Mouse (Mus musculus) embryonic facial prominence, embryonic 12.5 days (tissue): Measurements from ENCODE around the gene Coil. TPM values are rescaled to one million over a fixed set of nuclear protein-coding genes. Genes with fewer than 3 reads are reported as not detected.
A peak's percentile ranks its signal among the peaks of the same experiment; 100 is the strongest.

Experiments used
- ATAC-seq: fragments of 200-750 bp; cut with Nextera tagmentation; 2 replicates; pipeline ENCODE4 v1.8.0; 2017; ENCODE audit not compliant: insufficient number of reproducible peaks, insufficient read depth, low FRiP score, low TSS enrichment
- H3K27ac ChIP-seq: fragments of 300-500 bp; sonication (generic); 2 replicates; pipeline ENCODE4 v1.5.1; 2016; ENCODE audit warnings: mild to moderate bottlenecking
- H3K27me3 ChIP-seq: fragments of 300-500 bp; sonication (generic); 2 replicates; pipeline ENCODE4 v1.6.1; 2016; ENCODE audit warnings: mild to moderate bottlenecking, moderate library complexity
- H3K36me3 ChIP-seq: fragments of 300-500 bp; sonication (generic); 2 replicates; pipeline ENCODE4 v1.6.1; 2016; ENCODE audit warnings: mild to moderate bottlenecking
- H3K4me1 ChIP-seq: fragments of 300-500 bp; sonication (generic); 2 replicates; pipeline ENCODE4 v1.6.1; 2016
- H3K4me2 ChIP-seq: fragments of 300-500 bp; sonication (generic); replicated peaks from 2 replicates; pipeline ENCODE4 v1.6.1; 2016; ENCODE audit warnings: mild to moderate bottlenecking, moderate library complexity
- H3K4me3 ChIP-seq: fragments of 300-500 bp; sonication (generic); 2 replicates; pipeline ENCODE4 v1.5.1; 2016; ENCODE audit warnings: mild to moderate bottlenecking
- H3K9ac ChIP-seq: fragments of 300-500 bp; sonication (generic); 2 replicates; pipeline ENCODE4 v1.6.1; 2016; ENCODE audit warnings: mild to moderate bottlenecking, moderate library complexity
- H3K9me3 ChIP-seq: fragments of 300-500 bp; sonication (generic); 2 replicates; pipeline ENCODE4 v1.6.1; 2016; ENCODE audit warnings: mild to moderate bottlenecking, moderate library complexity
- WGBS: fragments of 180-500 bp; shearing (Covaris S2); methylation state at CpG from one replicate; pipeline ENCODE4 v1.1.7; 2016; 5-methylcytosine and 5-hydroxymethylcytosine counted together
- polyA plus RNA-seq: library from polyadenylated mRNA; unstranded; fragments of >200 nt; fragmentation: Nextera tagmentation; extraction: Ambion mirVana; gene quantifications from 2 replicates; pipeline ENCODE4 v1.2.1, GENCODE M21; 2016

Coil gene
- polyA plus RNA-seq, 1 experiment from 2014 or later, result 33.8 TPM

- Histone ChIP-seq H3K9ac (peak within 1 kb of the TSS; percentile 37; the same call in 1 of the 2 replicates), H3K9me3 (no peaks in the 10 kb centered on the region), H3K4me3 (peak within 1 kb of the TSS; percentile 44), H3K27ac (no peak within 1 kb of the TSS), H3K4me2 (peak within 1 kb of the TSS; percentile 60), H3K27me3 (peaks cover 23% of the 10 kb centered on the region), H3K36me3 (no peaks in the 10 kb centered on the region), H3K4me1 (0 out of 2 replicates have a peak, but pooled peaks cover 5% of the 10 kb centered on the region)
- ATAC-seq, result no peak; the same call in 1 of the 2 replicates
- WGBS, result 3% methylated on average over 48 of the region's 48 CpGs
These were observed 29.1 kb downstream of the Coil start, which contains the start of gene Trim25 for GRCm38 (mm10) chr11:88998974-88999722. Trim25 (plus strand) TSS chr11:88999376.

DNA sequence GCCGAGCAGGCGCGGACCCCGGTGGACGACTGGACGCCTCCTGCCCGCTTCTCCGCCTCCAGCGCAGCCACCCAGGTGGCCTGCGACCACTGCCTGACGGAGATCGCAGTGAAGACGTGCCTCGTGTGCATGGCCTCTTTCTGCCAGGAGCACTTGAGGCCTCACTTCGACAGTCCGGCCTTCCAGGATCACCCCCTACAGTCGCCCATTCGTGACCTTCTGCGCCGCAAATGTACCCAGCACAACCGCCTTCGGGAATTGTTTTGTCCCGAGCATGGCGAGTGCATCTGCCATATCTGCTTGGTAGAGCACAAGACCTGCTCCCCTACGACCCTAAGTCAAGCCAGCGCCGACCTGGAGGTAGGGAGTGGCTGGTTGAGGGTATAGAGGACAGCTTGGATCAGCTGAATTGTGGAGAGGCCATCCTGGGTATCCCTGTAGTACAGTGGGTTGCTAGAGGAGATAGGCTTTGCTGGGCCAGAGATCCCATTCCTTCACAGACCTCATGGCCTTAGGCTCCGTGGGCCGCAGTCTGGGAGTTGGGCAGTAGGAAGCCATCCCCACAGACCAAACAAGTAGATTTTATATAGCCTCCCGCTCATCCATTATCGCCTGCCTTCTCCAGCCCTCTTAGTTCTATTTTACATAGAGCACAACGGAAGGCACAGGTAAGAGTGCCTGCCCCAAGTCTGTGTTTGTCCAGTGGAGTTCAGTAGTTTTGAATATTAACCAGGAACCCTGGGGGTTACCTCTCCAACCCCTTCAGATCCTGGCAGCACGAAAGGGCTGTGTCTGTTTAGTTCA, 29.9 kb downstream of the Coil start:
- 23% methylated on average over 33 of the region's 33 CpGs for WGBS
- Histone ChIP-seq H3K27me3 (peaks cover 23% of the 10 kb centered on the region), H3K27ac (no peak overlapping the region), H3K4me3 (peak overlapping the region; percentile 44), H3K9me3 (no peaks in the 10 kb centered on the region), H3K9ac (peak overlapping the region; percentile 37; the same call in 1 of the 2 replicates), H3K36me3 (no peaks in the 10 kb centered on the region), H3K4me2 (peak overlapping the region; percentile 60), H3K4me1 (0 out of 2 replicates have a peak, but pooled peaks cover 5% of the 10 kb centered on the region)
- ATAC-seq, result no peak

- Histone ChIP-seq H3K4me1 (0 out of 2 replicates have a peak, but pooled peaks cover 5% of the 10 kb centered on the region), H3K4me2 (peak overlapping the region; percentile 60; the same call in 1 of the 2 replicates), H3K36me3 (no peaks in the 10 kb centered on the region), H3K9ac (no peak overlapping the region), H3K27me3 (peaks cover 23% of the 10 kb centered on the region), H3K4me3 (no peak overlapping the region), H3K9me3 (no peaks in the 10 kb centered on the region), H3K27ac (no peak overlapping the region)
- ATAC-seq, result no peak
These were observed 30.4 kb downstream of the Coil start for GRCm38 (mm10) chr11:89000527-89000819.

GRCm38 (mm10) chr11:89001569-89001968, 31.5 kb downstream of the Coil start:
- Histone ChIP-seq H3K4me2 (no peak overlapping the region), H3K4me1 (0 out of 2 replicates have a peak, but pooled peaks cover 5% of the 10 kb centered on the region), H3K27me3 (peaks cover 23% of the 10 kb centered on the region), H3K4me3 (no peak overlapping the region), H3K9ac (no peak overlapping the region), H3K9me3 (no peaks in the 10 kb centered on the region), H3K27ac (no peak overlapping the region), H3K36me3 (no peaks in the 10 kb centered on the region)
- no peak for ATAC-seq
- 90% methylated on average over 7 of the region's 7 CpGs for WGBS

GRCm38 (mm10) chr11:89002068-89002467, 32.0 kb downstream of the Coil start:
- Histone ChIP-seq H3K4me2 (no peak overlapping the region), H3K4me3 (no peak overlapping the region), H3K36me3 (no peaks in the 10 kb centered on the region), H3K9ac (no peak overlapping the region), H3K9me3 (no peaks in the 10 kb centered on the region), H3K27me3 (peaks cover 23% of the 10 kb centered on the region), H3K4me1 (0 out of 2 replicates have a peak, but pooled peaks cover 5% of the 10 kb centered on the region), H3K27ac (no peak overlapping the region)
- WGBS, result 85% methylated on average over 5 of the region's 5 CpGs
- no peak for ATAC-seq

DNA sequence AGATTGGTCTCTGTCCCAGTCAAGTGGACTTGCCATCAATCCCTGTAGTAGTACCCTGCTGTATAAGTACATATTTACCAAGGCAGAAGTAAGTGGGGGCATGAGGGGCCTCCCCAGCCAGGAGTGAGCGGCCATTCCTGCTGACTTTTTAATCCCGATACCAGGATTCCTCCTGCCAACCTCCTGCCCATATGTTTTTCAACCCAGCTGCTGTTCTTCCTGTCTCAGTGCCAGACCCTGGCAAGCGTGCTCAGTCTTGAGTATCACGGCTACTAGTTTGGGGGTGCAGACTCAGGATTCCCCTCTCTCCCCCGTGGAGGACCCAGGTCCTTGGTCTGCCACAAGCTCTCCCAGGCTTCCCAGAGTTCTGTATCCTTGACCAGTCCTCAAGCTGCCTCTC, 32.6 kb downstream of the Coil start:
- no peak overlapping the region for H3K9ac ChIP-seq
- H3K4me1 ChIP-seq, result 0 out of 2 replicates have a peak, but pooled peaks cover 5% of the 10 kb centered on the region
- peaks cover 23% of the 10 kb centered on the region for H3K27me3 ChIP-seq
- ATAC-seq, result no peak
- H3K36me3 ChIP-seq, result no peaks in the 10 kb centered on the region
- H3K27ac ChIP-seq, result no peak overlapping the region
- no peak overlapping the region for H3K4me3 ChIP-seq
- H3K9me3 ChIP-seq, result no peaks in the 10 kb centered on the region
- 83% methylated on average over 5 of the region's 5 CpGs for WGBS
- H3K4me2 ChIP-seq, result no peak overlapping the region

DNA sequence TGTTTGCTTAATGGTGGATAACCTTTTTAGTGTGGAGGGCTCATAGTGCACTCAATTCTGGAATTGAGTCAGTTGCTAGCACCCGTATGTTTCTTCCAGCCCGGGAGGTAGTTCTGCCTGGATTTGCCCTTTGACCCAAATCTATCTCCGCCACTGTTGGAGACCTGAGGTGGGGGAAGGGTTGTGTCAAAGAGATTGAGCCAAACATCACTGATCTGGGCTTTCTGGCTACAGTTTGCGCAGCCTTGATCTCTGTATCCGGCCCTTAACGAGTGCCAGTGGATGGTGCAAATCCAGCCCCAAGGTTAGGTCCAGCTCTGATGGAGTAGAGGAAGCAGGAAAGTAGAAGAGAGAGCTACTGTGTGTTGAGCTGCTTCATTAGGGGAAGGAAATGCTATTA, 33.0 kb downstream of the Coil start:
- ATAC-seq, result no peak
- no peaks in the 10 kb centered on the region for H3K36me3 ChIP-seq
- H3K9ac ChIP-seq, result no peak overlapping the region
- H3K27me3 ChIP-seq, result peaks cover 23% of the 10 kb centered on the region
- WGBS, result 40% methylated on average over 6 of the region's 6 CpGs
- H3K4me2 ChIP-seq, result no peak overlapping the region
- H3K4me1 ChIP-seq, result 0 out of 2 replicates have a peak, but pooled peaks cover 5% of the 10 kb centered on the region
- no peaks in the 10 kb centered on the region for H3K9me3 ChIP-seq
- H3K27ac ChIP-seq, result no peak overlapping the region
- no peak overlapping the region for H3K4me3 ChIP-seq

GRCm38 (mm10) chr11:89003726-89004125, 33.7 kb downstream of the Coil start:
- ATAC-seq, result no peak
- 79% methylated on average over 4 of the region's 4 CpGs for WGBS
- Histone ChIP-seq H3K27ac (no peak overlapping the region), H3K4me2 (no peak overlapping the region), H3K36me3 (no peaks in the 10 kb centered on the region), H3K4me3 (no peak overlapping the region), H3K9ac (no peak overlapping the region), H3K9me3 (no peaks in the 10 kb centered on the region), H3K27me3 (peaks cover 18% of the 10 kb centered on the region), H3K4me1 (0 out of 2 replicates have a peak, but pooled peaks cover 5% of the 10 kb centered on the region)

DNA sequence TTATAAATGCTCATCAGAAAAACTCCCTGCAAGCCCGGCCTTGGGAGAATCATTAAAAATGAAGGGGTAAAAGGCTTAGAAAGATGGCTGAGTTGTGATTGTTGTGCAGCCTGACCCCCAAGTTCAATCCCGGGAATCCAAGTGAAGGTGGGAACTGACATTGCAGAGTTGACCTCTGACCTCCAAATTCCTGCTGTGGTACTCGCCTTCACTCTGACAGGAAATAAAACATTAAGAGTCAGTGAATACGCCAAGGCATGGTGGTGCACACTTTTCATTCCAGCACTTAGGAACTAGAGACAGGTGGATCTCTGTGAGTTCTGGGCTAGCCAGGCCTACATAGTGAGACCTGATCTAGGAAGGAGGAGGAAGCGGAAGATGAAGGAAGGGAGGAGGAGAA, 35.4 kb downstream of the Coil start:
- Histone ChIP-seq H3K9me3 (no peaks in the 10 kb centered on the region), H3K4me1 (no peaks in the 10 kb centered on the region), H3K36me3 (no peaks in the 10 kb centered on the region), H3K27me3 (0 out of 2 replicates have a peak, but pooled peaks cover under 1% of the 10 kb centered on the region), H3K27ac (no peak overlapping the region), H3K9ac (no peak overlapping the region), H3K4me3 (no peak overlapping the region), H3K4me2 (no peak overlapping the region)
- ATAC-seq, result no peak
- 47% methylated on average over 5 of the region's 5 CpGs for WGBS

GRCm38 (mm10) chr11:89006404-89006803, 36.4 kb downstream of the Coil start:
- Histone ChIP-seq H3K9me3 (no peaks in the 10 kb centered on the region), H3K9ac (no peak overlapping the region), H3K36me3 (no peaks in the 10 kb centered on the region), H3K4me2 (no peak overlapping the region), H3K4me3 (no peak overlapping the region), H3K27ac (no peak overlapping the region), H3K27me3 (no peaks in the 10 kb centered on the region), H3K4me1 (no peaks in the 10 kb centered on the region)
- ATAC-seq, result no peak

- Histone ChIP-seq H3K4me3 (no peak overlapping the region), H3K9me3 (no peaks in the 10 kb centered on the region), H3K36me3 (no peaks in the 10 kb centered on the region), H3K4me1 (no peaks in the 10 kb centered on the region), H3K4me2 (no peak overlapping the region), H3K27me3 (no peaks in the 10 kb centered on the region), H3K27ac (no peak overlapping the region), H3K9ac (no peak overlapping the region)
- WGBS, result 82% methylated on average over 3 of the region's 3 CpGs
- no peak for ATAC-seq
These were observed 37.5 kb downstream of the Coil start for GRCm38 (mm10) chr11:89007582-89007981.

DNA sequence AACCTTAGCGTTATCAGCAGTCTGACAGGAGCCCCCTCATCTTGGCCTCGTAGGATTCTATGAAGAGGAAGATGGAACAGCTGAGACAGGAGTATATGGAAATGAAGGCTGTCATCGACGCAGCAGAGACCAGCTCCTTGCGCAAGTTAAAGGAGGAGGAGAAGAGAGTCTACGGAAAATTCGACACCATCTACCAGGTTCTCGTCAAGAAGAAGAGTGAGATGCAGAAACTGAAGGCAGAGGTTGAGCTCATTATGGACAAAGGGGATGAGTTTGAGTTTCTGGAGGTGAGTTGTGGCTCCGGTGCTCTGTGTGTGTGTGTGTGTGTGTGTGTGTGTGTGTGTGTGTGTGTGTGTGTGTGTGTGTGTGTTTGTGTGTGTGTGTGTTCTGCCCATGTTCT, 39.0 kb downstream of the Coil start:
- 89% methylated on average over 9 of the region's 9 CpGs for WGBS
- H3K4me1 ChIP-seq, result no peaks in the 10 kb centered on the region
- no peaks in the 10 kb centered on the region for H3K36me3 ChIP-seq
- no peak overlapping the region for H3K4me2 ChIP-seq
- no peaks in the 10 kb centered on the region for H3K27me3 ChIP-seq
- no peaks in the 10 kb centered on the region for H3K9me3 ChIP-seq
- H3K27ac ChIP-seq, result no peak overlapping the region
- H3K9ac ChIP-seq, result no peak overlapping the region
- no peak overlapping the region for H3K4me3 ChIP-seq
- no peak for ATAC-seq
